Mouse (Mus musculus) forebrain, embryonic 15.5 days (tissue): ENCODE data around the gene Sft2d2. TPM values are rescaled to one million over a fixed set of nuclear protein-coding genes. Genes with fewer than 3 reads are reported as not detected.

Experiments used
- polyA plus RNA-seq: library from polyadenylated mRNA; unstranded; fragments of >200 nt; fragmentation: Nextera tagmentation; extraction: Ambion mirVana; gene quantifications from 2 replicates; pipeline ENCODE4 v1.2.1, GENCODE M21; 2015

Sft2d2 gene
- polyA plus RNA-seq, 1 experiment from 2014 or later, result 5.4 TPM

Other genes with a start within 250 kb of the Sft2d2 start
- gene Tbx19, start 33.7 kb downstream of the Sft2d2 start, polyA plus RNA-seq, result 0.10 TPM in 1 of 2 replicates, not detected in the other
- gene Tiprl, start 42.6 kb upstream of the Sft2d2 start, polyA plus RNA-seq, result 152 and 162 TPM in 2 replicates
- 4.2 and 4.3 TPM in 2 replicates for gene Gpr161, start 101.4 kb upstream of the Sft2d2 start, polyA plus RNA-seq